Mouse (Mus musculus) NIH3T3 (cell line): ENCODE data around the gene Sun2.

Source experiments
- DNase-seq: peaks from one replicate; pipeline ENCODE4 v3.0.0-alpha.2; 2012; ENCODE audit warnings: low read depth

Gene Sun2

GRCm38 (mm10) chr15:79741921-79742705 is at the start of gene Sun2:
TSS of gene Sun2 (minus strand) at chr15:79742536.
- peak; percentile 93 for DNase-seq

DNA sequence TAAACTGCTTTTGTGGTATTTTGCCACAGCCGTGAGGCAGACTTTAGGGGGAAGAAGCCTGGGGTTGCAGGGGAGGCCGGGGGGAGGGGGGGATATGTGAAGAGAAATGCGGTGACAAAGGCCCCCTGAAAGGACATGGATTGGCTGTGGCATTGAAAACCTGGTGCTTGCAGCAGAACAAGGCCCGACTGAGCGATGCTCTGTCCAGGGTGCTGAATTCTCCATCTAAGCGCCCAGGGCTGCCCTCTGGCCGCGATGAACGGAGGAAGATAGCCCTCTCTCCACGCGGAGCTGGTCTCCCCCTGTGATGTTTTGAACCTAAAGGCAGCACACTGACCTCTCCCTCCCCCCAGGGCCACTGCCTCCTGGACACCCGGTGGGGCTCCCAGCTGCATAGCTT is 49.2 kb upstream of the Sun2 start:
- peak; percentile 81 for DNase-seq

DNA sequence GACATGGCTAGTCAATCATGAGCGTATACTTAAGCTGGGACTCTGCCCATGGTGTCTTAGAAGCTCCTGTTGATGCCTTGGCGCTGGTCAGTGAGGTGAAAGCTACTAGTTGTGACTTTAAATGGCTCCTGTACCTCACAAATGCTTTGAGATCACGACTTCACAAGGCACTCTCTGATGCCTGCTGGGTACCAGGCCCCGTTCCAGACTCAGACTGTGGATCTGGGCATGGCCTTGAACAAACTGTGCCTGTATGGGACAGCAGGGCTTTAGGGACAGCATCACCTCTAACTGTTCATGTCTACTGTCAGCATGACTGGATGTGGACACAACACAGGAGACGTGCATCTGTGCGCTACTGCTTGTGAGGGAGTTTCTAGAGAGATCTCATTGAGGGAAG is 48.6 kb upstream of the Sun2 start:
- DNase-seq, result no peak

- no peak for DNase-seq
Measured at GRCm38 (mm10) chr15:79790111-79790510, 47.8 kb upstream of the Sun2 start.

GRCm38 (mm10) chr15:79787815-79788214 is 45.5 kb upstream of the Sun2 start:
- DNase-seq, result no peak

GRCm38 (mm10) chr15:79785056-79785455 is 42.7 kb upstream of the Sun2 start:
- DNase-seq, result no peak

DNA sequence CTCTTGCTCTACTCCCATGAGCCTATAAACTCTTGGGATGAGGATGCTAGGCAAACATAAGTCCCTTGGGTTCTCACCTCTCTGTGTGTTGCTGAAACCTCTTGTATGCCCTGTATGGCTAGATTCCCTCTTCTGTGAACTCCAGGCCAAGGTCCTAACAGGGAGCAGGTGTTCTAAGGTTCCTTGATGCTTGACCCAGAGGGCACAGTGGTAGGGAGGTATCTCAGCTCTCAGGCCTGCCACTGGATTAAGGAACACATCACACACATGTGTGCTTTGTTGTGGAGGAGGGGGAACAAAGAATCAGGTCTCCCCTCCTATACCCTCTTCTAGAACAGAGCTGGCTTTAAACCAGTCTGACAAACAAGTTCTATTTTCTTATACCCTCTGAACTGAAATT is 35.4 kb upstream of the Sun2 start, which contains the start of gene Dnal4:
Gene Dnal4, minus strand, starts transcription at position 101 of the 400 bp plus-strand sequence.
- no peak for DNase-seq

DNA sequence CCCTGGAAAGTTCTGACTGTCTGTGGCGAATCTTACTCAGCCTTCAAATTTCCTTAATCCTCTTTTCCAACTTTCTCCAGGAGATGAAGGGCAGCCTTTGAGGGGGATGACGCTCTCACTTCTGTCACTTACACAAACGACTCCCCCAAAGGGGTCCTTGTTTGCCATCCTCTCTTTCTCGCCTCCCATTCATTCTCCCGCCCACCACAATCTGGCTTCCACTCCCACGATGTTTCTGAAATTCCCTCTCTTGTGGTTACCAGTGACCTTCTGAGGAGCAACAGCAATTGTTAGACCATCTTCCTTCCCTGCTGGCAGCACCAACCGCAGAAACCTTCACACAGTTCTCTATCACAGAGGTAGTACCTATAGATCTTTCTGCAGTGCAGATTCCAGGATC is 33.3 kb upstream of the Sun2 start:
- no peak for DNase-seq

DNA sequence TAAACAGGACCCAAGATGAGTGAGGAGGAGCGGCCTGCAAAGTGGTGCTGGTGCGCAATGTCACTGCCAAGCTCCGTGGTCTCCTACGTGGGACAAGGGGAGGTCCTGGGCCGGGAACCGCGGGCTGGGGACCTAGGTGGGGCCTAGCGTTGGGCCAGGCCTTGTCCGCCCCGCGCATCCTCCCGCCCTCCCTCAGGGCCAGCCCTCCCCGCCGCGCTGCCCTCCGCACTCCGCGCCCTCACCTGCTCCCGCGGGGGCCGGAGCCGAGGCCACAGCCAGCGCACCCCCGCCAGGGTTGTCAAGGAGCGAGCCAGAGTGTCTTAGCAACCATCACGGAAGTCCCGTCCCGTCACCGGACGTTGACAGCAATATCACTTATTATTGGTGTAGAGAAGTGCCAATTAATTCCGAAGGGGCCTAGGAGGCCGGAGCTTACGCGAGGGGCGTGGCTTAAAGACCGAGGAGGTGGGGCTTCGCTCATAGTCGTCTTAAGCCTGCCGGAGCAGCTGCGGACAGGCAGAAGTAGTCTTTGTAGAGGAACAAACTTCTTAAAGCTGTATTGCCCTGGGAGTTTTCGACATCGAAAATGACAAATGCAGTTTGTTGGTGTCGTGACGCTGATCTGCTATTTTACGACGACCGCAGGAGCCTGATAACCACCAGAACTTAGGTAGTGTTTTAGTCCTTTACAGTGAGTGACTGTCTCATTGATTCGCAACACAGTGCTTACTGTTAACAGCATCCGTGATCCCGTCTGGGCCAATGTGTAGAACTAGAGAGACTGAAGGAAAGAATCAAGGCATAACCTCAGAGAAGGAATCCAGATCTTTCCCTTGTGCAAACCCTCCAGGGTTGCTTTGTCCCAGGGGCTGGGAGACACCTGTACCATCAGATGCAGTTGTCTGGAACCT is 32.0 kb upstream of the Sun2 start:
- peak; percentile 98 for DNase-seq

- DNase-seq, result peak; percentile 75
Measured at GRCm38 (mm10) chr15:79770629-79771240, 28.4 kb upstream of the Sun2 start.

DNA sequence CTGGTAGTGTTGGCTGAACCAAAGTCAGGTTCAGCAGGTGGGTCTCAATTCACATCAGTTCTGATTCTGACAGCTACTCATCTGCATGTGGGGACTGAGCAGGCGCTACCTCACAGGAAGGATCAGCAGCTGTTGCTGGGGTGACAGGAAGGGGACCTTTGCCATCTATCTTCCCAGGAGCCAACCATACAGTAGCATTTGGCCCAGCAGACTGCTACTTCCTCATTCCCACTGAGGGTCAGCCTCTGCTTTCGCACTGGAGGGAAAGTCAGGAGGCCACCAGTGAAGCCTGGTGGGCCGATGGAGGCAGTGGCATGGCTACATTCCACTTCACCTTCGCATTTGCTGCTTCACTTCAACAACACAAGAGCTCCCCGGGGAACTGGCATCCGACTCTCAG is 26.0 kb upstream of the Sun2 start:
- no peak for DNase-seq

DNA sequence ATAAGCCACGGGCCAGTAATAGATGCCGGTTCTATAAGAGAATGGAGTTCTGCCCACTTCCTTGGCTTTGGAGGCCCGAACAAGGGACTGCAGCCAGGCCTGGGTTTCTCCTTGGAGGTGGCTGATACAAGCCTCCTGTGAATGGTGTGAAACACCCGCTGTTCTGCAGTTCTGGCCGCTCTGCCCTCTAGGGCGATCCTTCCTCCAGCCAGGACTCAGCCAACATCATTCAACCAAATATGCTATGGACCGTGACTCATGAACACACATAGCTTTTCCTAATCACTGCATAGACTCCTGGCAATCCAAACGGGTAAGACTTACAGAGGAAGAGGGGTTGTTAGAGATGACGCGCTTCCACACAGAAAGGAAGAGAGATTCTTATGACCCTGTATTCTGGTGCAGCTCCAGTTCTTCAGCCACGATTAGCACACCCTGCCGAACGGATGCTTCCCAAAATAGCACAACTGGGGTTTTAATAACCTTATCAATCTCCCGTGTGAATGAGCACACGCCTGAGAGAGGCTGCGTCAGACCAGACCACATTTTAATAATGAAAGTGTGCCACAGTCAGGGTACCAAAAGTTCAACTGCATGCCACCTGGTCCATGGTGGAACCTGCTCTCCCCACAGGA is 25.1 kb upstream of the Sun2 start:
- DNase-seq, result peak; percentile 82

GRCm38 (mm10) chr15:79766586-79767071 is 24.3 kb upstream of the Sun2 start:
- DNase-seq, result peak; percentile 30

DNA sequence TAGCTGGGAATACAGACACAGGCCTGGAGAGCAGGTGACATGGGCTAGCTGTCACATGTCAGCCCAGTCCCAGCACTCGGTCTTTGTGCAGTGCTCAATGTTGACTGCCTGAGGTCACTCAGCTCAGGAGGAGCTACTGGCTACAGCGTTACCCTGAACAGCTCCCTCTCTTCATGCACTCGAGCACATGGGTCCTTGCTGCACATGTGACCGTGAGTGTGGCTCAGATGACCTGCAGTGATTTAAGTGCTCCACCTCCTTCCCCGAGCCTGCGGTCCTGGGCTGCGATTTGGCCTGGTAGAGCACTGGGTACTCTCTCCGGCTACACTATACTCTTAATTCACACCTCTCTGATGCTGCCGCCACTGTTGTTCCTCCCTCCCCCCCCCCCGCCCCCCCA is 23.8 kb upstream of the Sun2 start:
- DNase-seq, result no peak

GRCm38 (mm10) chr15:79765361-79765760 is 23.0 kb upstream of the Sun2 start:
- peak; percentile 66 for DNase-seq

DNA sequence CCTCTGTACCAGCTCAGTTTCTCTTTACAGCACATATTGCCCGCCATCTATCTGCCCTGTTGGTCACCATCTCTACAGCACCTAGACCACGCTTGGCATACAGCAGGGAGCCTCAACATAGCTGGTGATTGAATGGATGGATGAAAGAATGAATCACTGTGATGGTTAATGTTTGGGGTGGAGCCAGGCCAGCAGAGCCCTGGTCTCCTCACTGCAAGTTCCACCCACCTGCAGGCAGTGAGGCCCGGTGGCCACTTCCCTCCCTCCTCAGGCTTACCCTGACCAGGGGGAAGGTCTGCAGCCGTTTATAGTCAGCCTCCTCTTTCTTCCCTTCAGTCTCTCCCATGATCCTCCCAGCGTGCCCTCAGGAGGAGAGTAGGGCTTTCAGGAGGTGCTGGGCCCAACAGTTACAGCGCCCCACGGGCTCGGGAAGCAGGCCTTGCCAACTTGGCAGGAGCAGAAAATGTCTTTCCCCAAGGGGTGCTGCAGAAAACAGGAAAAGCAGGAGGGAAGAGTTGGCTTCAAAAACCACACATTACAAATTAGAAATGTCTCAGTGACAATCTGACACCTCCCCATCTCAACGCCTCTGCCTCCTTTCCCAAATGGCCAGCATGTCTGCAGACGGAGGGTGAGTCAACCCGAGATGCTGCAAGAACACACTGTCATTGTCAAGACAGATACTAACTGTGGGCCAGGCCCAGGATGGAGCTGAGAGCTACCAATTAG is 22.4 kb upstream of the Sun2 start:
- DNase-seq, result peak; percentile 77

GRCm38 (mm10) chr15:79763601-79764246 is 21.4 kb upstream of the Sun2 start:
- peak; percentile 66 for DNase-seq

DNA sequence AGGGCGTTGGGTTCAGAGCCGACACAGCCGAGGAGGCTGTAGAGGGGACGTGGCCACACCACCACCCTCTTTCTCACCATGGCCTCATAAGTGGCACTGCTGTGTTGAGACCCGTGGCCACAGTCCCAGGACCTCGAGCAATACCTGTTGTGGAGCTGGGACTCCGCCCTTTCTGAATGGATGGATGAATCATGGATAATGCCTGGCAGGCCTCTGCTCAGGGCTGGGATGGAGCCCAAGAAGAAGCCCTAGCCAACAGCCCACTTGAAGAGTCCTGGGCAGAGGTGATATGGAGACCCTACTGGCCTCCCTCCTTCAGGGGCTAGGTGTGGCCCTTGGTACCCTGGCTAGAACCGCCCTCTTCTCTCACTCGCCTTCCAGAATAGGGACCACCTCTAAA is 20.7 kb upstream of the Sun2 start:
- peak; percentile 39 for DNase-seq

- DNase-seq, result no peak
Measured at GRCm38 (mm10) chr15:79760956-79761355, 18.6 kb upstream of the Sun2 start.

DNA sequence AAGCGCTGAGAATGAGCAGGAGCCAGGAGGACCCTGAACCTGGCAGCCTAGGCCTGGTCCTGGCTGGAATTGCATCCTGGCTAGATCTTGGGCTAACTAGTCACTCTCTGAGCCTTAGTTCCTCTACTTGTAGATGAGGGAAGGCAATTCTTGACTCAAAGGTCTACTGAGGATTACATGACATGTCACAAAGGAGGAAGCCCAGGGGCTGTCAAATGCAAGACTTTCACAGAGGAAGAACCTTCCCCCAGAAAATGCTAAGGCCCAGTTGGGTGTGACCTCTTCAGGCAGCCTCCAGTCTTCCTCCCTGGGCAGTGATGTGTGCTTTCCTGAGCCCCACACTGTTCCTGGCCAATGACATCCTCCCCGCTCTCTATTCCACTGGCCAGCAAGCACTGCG is 14.8 kb upstream of the Sun2 start:
- DNase-seq, result no peak
